Mouse (Mus musculus) layer of hippocampus, adult 18-20 months (tissue): ENCODE measurements around the gene Arhgef3. TPM values are rescaled to one million over a fixed set of nuclear protein-coding genes. Genes with fewer than 3 reads are reported as not detected.
A peak's percentile ranks its signal among the peaks of the same experiment; 100 is the strongest.
"Not testable (repeated sequence)": the region's sequence is repeated elsewhere in the genome, so short reads cannot be mapped to it uniquely, and the experiment has no call there.

Experiments
- DNase-seq, 2 experiments: peaks; one replicate each; pipeline ENCODE4 v3.0.0; 2022; ENCODE audit warnings: low spot score in 2 of 2
- total RNA-seq, 2 experiments: library from RNA; stranded (reverse); gene quantifications; 2 replicates each; pipeline ENCODE4 v1.2.3; 2021

The Arhgef3 gene
- total RNA-seq, 2 experiments from 2014 or later: 84.2 to 92.7 TPM

DNA sequence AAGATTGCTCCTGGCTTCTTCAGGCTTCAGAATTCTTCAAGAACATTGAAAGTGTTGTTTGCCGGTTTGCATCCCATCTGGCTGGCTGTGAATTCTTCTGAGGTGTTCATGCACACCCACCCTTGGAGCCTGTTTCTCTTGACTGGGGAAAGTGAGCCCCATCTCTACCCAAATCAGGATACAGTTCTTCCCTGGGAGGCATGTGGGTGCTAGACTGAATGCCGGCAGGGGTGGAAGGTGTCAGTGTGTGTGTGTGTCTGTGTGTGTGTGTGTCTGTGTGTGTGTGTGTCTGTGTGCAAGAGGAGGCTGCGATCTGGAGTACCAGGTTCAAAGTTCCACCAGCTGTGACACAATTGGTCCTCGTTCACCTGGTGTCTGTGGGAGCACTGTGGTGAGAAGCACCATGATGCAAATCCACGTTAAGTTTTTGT is 114.3 kb downstream of the Arhgef3 start:
- DNase-seq: peak in 1 of 2 experiments; percentile 34

DNA sequence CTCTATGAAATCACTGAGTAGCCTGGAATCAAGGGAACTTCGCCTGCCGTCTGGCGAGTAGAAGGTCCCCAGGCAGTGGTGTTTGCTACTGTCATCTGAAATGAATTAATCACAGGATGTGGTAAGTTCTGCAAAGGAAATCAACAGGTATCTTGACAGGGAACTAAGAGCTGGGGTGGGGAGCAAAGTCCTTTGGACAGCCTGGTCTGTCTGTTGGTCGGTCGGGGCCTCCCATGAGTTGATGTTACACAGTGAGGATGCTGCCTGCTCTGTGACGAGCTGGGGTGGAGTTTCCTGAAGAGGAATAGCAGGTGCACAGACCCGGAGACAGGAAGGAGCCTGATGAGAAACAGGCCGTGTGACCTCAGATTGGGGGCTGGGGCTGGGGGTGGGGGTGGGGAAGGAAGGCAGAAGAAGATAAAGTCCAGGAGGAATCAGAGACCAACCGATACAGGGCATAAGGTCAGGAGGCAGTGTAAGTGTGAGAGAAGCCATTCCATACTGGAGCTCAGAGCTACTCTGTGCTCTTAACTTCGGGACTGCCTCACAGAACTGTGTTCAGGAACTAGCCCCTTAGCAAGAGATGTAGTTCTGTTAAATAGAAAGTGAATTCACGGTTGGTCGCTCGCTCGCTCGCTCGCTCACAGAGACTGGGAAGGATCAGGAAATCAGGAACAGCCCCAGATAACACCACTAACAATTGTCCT is 114.9 kb downstream of the Arhgef3 start:
- no peak for DNase-seq

DNA sequence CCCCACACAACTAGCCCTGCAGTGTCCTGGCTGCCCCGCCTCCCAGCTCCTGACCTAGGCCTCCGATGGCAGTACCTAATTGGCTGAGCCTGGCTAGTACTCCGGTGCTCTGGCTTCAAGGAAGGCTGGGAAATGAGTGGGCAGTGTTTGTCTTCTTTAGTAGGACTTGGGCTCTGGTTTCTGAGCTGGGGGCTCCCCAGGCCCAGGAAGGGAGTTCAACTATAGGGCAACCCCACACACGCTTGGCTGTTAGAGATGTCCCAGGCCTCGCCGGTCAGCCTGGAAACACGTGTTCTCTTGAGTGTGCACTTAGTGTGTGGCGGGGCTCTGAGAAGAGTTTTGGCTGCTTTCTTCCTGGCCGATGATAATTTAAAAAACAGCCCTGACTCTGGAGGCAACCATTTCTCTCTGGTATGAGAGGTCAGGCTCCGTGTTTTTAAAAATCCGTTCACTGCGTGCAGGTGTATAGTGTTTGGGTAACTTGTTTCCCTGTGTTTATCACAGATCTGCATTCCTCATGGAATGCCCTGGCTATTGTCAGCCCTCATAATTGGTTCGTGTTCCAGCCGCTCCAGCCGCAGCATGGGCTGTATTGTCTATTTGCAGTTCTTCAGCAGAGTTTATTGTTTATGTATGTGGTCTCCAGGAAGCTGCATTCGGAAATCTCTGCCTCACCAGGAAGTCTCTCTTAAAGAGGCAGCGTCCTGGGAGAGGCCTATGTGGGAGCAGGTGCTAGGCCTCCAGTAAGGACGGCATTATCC is 115.7 kb downstream of the Arhgef3 start:
- DNase-seq: no peak

DNA sequence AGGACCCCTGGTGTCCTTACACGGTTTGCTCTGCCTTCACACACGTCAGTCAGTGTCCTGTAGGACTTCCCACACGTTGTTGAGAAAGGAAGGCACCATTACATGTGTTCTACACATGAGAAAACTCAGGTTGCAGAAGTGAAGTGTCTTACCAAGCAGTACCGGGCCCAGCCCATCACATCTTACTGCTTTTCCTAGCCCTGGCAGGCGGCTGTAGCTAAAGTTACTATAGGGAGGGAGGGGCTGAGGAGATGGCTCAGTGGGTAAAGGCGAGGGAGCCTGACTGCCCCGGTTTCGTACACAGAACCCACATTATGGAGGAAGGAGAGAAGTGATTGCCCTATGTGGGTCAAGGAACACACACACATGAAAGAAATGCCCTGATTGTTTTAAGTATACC is 116.8 kb downstream of the Arhgef3 start:
- DNase-seq: no peak

DNA sequence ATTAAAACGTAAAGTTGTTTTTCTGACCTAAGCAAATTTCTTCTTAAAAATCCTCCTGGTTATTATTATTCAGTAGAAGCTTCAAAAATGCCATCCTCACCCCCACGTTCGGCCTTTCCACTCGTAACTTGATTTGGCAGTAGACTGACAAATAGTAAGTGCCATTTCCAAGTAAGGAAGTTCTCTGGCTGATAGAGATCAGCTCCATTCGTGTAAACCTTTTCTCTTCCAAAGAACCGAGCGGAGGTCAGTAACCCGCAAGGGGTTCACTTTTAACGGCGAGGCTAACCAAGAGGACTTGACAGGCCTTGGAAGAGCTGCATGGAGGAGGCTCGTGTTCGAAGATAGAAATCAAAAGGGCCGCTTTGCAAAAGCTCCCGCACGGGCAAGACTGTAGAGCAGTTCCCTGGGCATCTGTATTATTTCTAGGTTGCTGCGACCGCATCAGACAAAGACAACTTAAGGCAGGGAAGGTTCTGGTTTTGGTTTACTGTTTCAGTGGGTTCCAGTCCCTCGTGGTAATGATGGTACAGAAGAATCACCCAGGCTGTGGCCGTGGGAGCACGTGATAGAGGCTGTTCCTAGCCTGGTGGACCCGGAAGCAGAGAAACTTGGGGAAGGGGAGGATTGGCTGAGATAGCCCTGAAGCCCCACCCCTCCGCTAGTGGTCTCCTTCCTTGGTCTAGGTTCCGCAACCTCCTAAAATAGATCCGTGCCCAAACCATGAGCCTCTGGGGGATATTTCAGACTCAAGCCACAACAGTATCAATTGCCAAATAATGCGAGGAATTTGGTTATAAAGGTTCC is 117.5 kb downstream of the Arhgef3 start:
- no peak for DNase-seq

DNA sequence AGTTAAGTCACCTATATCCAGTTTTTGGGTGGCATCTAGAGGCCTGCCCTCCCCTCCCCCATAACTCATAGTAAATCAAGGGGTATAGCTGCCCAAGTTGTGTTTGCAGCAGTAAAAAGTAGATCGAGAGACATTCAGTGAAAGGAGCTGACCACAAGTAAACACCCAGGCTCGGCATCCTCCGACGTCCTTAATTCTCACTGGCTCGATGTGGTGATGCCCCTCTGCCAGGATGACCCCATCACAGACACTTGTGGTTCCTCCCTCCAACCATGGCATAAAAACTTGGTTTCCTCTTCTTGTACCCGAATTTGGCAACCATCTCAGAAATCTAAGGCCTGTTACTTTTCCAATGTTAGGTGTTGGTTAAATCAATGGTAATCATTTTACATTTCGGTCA is 118.4 kb downstream of the Arhgef3 start:
- DNase-seq: no peak

DNA sequence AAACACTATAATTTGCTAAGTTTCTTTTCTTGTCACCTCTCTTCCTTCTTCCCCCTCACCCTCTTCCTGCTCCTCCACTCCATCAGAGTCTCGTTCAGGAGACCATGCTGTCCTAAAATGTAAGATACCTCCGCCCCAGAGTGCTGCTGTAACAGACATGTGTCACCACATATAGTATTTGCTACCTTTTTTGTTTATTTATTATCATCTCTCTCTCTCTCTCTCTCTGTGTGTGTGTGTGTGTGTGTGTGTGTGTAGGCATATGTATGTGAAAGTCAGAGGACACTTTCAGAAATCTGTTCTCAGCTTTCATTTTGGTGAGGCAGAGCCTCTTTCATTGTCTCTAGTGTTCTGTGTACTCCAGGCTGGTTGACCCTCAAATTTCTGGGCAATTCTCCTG is 119.0 kb downstream of the Arhgef3 start:
- DNase-seq: no peak

DNA sequence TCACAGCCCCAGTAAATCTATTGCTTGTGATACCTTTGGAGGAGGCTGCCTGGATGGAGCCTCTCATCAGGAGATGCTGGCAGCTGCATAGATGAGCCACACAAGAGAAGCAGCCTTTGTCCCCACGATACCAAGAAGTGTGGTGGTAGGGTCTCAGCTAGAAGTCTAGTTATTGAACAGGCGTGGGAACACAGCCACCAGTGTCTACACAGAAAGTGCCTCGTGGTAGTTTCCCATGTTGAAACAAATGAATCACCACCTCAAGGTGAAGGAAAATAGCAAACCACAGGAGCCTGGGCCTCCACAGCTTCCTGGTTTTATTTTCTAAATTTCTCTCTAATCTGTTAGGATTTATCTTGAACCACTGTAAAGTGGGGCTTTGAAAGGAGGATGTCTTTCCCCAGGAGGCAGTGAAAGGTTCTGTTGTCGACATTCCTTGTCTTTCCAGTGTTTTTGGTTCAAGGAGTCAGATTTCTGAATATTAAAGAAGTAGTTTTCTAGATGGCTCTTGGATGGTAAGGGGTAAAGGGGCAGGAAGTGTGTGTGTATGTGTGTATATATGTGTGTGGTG is 119.7 kb downstream of the Arhgef3 start:
- DNase-seq: no peak

DNA sequence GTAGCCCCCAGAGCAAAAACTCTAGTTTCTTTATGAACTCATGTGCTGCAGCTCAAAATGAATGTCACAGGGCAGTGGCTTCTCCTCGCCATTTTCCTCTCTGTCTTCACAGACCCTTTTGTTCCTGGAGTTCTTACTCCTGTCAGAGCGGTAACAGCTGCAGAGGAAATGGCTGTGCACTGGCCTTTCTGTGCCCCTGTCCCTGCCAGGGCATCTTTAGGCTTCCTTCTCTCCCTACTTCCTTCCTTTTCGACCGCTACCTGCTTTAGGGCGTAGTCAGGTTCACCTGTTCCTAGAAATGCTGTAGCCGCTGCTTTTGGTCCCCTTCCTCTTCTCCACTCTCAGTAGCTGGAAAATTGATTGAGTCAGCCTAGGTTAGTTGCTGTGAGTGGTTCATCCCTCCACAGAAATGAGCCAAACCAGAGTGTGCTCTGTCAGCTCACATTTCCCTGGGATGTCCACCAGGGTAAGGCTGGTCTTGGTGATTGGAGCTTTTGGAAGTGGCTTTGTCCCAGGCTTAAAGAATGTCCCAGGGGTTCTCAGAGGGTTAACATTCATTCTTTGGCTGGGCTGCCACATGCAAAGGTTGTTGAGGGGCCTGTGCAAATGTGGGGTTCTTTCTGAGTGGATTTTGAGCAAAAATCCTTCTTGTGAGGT is 121.3 kb downstream of the Arhgef3 start:
- no peak for DNase-seq

DNA sequence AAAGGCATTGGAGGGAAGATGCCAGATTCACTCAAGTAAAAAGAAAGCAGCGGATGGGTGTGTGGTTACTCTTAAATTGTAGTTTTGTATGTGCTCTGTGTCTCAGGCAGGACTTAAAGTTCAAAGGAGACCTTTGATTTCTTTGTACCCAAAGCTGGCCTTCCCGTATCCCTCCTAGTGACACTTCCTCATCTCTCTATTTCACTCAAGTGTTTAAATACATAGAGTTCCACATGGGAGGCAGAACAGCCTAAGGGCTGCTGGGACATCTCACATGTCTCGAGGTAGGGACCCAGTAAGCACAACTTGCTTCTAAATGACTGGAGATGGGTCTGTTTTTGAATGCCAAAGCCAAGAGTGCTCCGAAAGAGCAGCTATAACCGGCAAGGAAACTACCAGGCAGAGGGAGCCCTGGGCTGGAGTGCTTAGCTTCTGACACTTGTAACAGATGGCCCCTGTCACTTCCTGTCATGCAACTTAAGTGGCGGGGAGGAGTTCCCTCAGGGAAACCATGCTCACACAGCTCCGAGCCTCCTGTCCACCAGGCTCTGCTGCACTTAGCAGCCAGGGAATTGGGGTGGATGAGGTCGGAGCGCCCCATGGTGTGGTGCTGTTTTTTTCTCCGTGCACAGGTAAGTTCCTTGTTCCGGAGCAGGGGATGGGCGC is 123.0 kb downstream of the Arhgef3 start:
- no peak for DNase-seq

DNA sequence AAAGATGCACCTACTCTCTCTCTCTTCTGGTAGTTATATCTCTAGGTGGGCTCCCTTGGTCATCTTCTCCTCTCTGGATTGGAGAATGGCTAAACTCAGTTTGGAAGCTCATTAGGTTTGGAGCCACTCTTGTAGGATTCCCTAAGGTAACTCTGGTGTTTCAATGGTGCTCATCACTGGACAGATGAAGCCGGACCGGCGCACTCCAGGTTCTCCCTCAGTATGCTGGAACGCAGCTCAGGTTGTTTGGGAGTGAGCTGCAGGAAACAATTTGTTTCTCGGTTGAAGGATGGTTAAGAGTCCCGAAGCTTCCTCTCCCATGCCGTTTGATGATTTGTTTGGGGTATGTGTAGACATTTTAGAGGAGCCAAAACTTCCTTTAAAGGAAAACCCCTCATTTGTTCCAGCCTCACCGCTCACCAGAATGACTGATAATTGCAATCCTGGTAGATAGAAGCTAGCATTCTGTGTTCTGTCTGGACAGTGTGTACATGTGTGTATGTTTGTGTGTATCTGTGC is 124.0 kb downstream of the Arhgef3 start:
- no peak for DNase-seq

DNA sequence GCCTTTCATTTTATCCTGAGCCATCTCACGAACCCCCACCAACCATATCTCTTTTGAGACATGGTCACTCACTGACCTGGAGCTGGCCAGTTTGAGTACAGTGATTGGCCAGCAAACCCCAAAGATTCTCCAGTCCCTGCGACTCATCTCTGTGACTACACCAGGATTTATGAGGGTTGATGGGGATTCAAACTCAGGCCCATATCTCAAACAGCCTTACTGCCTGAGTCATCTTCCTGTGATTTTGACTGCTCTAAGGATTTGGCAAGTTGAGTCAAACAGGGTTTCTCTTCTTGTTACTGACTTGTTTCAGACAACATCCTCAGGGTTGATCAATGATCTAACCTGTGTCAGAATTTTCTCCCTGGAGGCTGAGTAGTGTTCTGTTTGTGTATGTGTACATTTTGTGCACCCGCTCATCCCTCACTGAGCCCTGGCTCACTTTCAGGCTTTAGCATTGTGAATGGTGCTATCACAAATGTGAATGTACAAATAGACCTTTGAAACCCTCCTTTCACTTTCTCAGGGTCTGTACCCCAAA is 124.9 kb downstream of the Arhgef3 start:
- DNase-seq: no peak

DNA sequence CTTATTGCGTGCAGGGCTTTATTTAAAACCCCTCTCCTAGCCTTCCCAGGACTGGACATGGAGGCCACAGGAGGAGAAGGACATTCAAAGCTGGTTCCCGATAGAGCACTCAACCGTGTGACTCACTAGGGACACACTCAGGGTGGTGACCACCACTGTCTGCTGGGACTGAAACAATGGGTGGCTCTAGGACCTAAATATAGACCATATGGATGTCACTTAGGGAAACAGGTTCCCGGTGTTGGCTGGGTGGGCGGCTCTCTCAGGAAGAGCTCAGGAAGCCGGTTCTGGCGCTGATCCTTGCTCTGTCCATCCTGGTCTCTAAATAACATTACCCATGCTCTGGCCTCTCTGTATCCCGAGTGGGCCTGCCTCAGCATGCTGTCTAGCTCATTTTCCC is 127.6 kb downstream of the Arhgef3 start:
- no peak for DNase-seq

DNA sequence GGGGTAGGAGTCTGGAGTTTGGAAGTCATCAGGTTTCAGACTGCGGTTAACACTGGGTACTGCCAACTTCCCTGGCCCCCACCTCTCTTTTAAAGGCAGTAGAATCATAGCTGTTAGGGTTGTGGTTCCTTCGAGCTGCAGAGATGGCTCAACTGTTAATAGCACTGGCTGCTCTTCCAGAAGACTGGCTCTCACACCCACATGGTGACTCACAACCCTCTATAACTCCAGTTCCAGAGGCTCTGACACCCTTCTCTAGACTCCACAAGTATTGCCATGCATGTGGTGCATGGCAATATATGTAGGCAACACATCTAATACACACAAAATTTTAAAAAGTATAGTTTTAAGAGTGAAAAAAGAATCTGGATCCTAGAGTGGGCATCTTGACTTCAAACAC is 128.1 kb downstream of the Arhgef3 start:
- DNase-seq: no peak

DNA sequence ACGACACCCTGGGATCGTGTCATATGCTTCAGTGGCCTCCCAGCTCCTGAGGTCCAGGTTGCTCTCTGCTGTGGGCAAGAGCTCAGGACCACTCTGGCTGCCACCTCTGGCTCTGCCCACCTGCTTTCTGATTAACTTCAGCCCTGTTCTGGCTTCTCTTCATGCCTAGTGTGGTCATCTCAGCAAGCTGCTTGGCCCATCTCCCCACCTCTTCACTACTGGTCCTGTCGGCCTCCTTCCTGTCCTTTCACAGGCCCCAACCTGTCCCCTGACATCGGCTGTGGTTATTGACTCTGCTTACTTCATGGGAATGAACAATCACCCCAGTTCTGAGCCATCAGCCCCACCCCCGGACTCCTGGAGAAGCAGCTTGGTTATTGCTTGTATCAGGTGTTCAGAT is 128.9 kb downstream of the Arhgef3 start:
- DNase-seq: no peak

DNA sequence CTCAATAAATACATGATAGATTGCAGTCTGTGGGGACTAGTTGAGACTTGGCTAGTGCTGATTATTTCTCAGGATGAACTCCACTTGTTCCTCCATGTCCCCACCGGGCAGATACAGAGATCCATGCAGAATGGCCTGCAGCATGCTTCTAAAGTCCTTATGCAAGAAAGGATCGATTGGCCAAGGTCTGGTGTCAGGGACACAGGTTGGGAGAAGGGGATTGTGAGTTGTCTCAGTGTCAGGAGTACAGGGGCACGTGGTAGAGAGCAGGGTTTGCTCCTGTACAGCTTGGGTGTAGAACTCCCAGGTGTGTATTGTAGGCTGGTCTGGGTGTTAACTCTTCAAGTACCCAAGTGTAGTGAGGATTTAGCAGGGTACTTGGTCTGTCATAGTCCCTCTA is 130.2 kb downstream of the Arhgef3 start:
- no peak for DNase-seq

DNA sequence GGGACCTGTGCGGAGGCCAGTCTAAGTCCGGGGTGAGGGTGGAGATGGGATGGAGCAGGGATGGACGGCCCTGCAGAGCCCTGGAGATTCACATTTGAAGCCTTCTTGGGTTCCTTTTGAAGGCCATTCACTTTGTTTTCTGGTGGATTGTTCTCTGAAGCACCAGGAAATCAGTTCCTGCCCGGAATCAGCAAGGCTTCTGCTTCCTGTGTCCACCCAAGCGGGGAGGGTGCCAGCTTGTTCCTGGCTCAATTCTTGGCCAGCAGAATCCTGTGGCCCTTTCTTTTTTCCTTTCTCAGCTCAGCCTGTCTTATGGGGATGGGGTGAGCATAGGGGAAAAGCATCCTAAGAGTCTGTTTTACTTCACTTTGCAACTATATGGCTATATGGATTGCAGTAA is 131.7 kb downstream of the Arhgef3 start:
- no peak for DNase-seq

DNA sequence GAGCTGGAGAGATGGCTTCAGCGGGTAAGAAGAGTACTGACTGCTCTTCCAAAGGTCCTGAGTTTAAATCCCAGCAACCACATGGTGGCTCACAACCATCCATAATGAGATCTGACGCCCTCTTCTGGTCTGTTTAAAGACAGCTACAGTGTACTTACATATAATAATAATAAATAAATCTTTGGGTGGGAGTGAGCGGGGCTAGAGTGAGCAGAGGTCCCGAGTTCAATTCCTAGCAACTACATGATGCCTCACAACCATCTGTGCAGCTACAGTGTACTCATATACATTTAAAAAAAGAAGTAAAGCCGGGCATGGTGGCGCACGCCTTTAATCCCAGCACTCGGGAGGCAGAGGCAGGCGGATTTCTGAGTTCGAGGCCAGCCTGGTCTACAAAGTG is 132.2 kb downstream of the Arhgef3 start:
- DNase-seq: not testable (repeated sequence)

DNA sequence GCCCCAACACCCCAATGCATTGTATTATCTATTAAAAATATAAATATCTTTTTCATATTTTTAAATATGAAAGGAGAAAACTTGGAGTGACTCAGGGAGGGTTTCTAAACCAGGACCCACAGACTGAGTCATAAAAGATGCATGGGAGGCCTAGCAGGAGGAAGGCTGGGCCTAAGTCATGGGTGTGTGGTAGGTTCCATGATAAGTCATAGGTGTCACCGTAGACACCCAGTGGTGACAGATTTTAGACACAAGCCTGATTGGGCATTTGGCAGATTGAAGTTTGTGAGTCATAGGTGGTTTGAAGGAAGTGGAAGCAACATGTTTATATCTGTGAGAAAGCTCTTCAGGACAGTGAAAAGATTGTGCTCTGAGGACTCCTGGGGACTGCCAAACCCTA is 134.4 kb downstream of the Arhgef3 start:
- no peak for DNase-seq

DNA sequence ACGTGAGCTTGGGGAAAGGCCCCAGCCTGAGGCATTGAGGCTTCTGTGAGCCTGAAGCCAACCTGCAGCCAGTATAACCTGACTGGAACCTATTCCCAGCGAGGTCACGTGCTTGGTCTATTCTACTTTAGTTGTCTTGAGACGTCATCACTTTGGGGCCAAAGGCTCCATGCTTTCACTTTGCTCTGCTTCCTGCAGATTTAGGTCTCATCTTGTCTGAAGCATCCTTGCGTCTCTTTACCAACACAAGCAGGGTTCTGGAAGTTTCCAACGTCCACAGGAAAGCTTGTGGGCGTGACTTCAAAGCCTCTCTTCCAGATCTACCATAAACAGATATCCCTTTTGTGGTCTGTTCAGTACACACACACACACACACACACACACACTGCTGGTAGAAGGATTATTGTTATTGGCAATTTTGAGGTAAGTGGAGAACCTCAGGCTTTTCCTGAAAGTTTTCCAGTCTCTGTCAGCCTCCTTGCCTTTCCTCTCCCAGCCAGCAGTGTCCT is 135.6 kb downstream of the Arhgef3 start:
- no peak for DNase-seq
